Mouse (Mus musculus) liver, embryonic 13.5 days (tissue): ENCODE data around the gene Hlcs. TPM values are rescaled to one million over a fixed set of nuclear protein-coding genes. Genes with fewer than 3 reads are reported as not detected.

Experiments used
- microRNA-seq: library from miRNA; unstranded; fragments of <30 nt; microRNA quantifications from one replicate; pipeline ENCODE4, GENCODE M21; 2016
- polyA plus RNA-seq: library from polyadenylated mRNA; unstranded; fragments of >200 nt; fragmentation: Nextera tagmentation; extraction: Ambion mirVana; gene quantifications from 2 replicates; pipeline ENCODE4 v1.2.1, GENCODE M21; 2015

The Hlcs gene
- polyA plus RNA-seq, 1 experiment from 2014 or later = 2.5 TPM

Small RNAs within 50 kb of the gene (microRNA-seq; reads per million reads assigned to microRNA genes)
- gene Gm23062 = not detected

Other genes starting within 250 kb of the Hlcs start
- not detected in 2 replicates for gene Sim2, start 228.6 kb downstream of the Hlcs start, polyA plus RNA-seq
- 1.5 and 1.7 TPM in 2 replicates for gene Ripply3, start 14.8 kb upstream of the Hlcs start, polyA plus RNA-seq
- 29.6 and 31.9 TPM in 2 replicates for gene Ttc3, start 57.0 kb upstream of the Hlcs start, polyA plus RNA-seq
- 55.5 and 58.3 TPM in 2 replicates for gene Pigp, start 58.3 kb upstream of the Hlcs start, polyA plus RNA-seq
- 22.2 and 24.2 TPM in 2 replicates for gene Vps26c, start 213.3 kb upstream of the Hlcs start, polyA plus RNA-seq